Mouse (Mus musculus) lung, embryonic 15.5 days (tissue): ENCODE data around the gene Hoxd12. TPM values are rescaled to one million over a fixed set of nuclear protein-coding genes. Genes with fewer than 3 reads are reported as not detected.
A peak's percentile ranks its signal among the peaks of the same experiment; 100 is the strongest.

Experiments
- ATAC-seq: fragments of 200-750 bp; cut with Nextera tagmentation; 2 replicates; pipeline ENCODE4 v1.8.0; 2017; ENCODE audit warnings: moderate number of reproducible peaks, borderline replicate concordance; ENCODE audit not compliant: low FRiP score, low TSS enrichment; ENCODE audit errors: extremely low read depth
- H3K27ac ChIP-seq: fragments of 300-500 bp; sonication (generic); 2 replicates; pipeline ENCODE4 v1.5.1; 2015; ENCODE audit warnings: moderate library complexity, mild to moderate bottlenecking, inconsistent platforms
- H3K27me3 ChIP-seq: fragments of 300-500 bp; sonication (generic); 2 replicates; pipeline ENCODE4 v1.6.1; 2015; ENCODE audit warnings: inconsistent platforms
- H3K36me3 ChIP-seq: fragments of 300-500 bp; sonication (generic); 2 replicates; pipeline ENCODE4 v1.6.1; 2015; ENCODE audit warnings: inconsistent platforms
- H3K4me1 ChIP-seq: fragments of 300-500 bp; sonication (generic); 2 replicates; pipeline ENCODE4 v1.6.1; 2015; ENCODE audit warnings: inconsistent platforms
- H3K4me2 ChIP-seq: fragments of 300-500 bp; sonication (generic); 2 replicates; pipeline ENCODE4 v1.6.1; 2015; ENCODE audit warnings: inconsistent platforms, mild to moderate bottlenecking, moderate library complexity
- H3K4me3 ChIP-seq: fragments of 300-500 bp; sonication (generic); 2 replicates; pipeline ENCODE4 v1.5.1; 2015; ENCODE audit warnings: mild to moderate bottlenecking, inconsistent platforms
- H3K9ac ChIP-seq: fragments of 300-500 bp; sonication (generic); 2 replicates; pipeline ENCODE4 v1.6.1; 2015; ENCODE audit warnings: inconsistent platforms
- H3K9me3 ChIP-seq: fragments of 300-500 bp; sonication (generic); 2 replicates; pipeline ENCODE4 v1.6.1; 2016; ENCODE audit warnings: inconsistent platforms
- WGBS: fragments of 180-500 bp; shearing (Covaris S2); methylation state at CpG from one replicate; pipeline ENCODE4 v1.1.7; 2015; 5-methylcytosine and 5-hydroxymethylcytosine counted together
- polyA plus RNA-seq: library from polyadenylated mRNA; unstranded; fragments of >200 nt; fragmentation: Nextera tagmentation; extraction: Ambion mirVana; gene quantifications from 2 replicates; pipeline ENCODE4 v1.2.1, GENCODE M21; 2015

Gene Hoxd12
- polyA plus RNA-seq, 1 experiment from 2014 or later: not detected

DNA sequence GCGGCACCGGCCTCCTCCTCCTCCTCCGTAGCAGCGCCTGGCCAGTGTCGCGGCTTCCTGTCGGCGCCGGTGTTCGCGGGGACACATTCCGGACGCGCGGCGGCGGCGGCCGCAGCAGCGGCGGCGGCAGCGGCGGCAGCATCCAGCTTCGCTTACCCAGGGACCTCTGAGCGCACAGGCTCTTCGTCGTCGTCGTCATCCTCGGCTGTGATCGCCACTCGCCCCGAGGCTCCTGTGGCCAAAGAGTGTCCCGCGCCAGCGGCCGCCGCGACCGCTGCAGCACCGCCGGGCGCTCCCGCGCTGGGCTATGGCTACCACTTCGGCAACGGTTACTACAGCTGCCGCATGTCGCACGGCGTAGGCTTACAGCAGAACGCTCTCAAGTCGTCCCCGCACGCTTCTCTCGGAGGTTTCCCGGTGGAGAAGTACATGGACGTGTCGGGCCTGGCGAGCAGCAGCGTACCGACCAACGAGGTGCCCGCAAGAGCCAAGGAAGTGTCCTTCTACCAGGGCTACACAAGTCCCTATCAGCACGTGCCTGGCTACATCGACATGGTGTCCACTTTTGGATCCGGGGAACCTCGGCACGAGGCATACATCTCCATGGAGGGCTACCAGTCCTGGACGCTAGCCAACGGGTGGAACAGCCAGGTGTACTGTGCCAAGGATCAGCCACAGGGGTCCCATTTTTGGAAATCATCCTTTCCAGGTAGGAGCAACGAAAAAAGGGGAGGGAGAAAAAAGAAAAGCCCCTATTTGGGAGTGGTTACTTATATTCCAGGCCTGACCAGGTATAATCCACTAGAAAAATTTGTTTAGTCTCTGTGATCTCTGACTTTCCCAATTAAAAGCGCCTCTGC lies 6.2 kb upstream of the Hoxd12 start:
- under 1% methylated on average over 57 of the region's 74 CpGs for WGBS
- peaks cover 17% of the 10 kb centered on the region for H3K4me1 ChIP-seq
- H3K9ac ChIP-seq: no peak overlapping the region
- peak overlapping the region; percentile 78 for H3K4me2 ChIP-seq
- peaks cover 96% of the 10 kb centered on the region for H3K27me3 ChIP-seq
- H3K27ac ChIP-seq: no peak overlapping the region
- peak; percentile 62 for ATAC-seq
- peak overlapping the region; percentile 39 for H3K4me3 ChIP-seq
- H3K36me3 ChIP-seq: no peaks in the 10 kb centered on the region
- H3K9me3 ChIP-seq: no peaks in the 10 kb centered on the region

DNA sequence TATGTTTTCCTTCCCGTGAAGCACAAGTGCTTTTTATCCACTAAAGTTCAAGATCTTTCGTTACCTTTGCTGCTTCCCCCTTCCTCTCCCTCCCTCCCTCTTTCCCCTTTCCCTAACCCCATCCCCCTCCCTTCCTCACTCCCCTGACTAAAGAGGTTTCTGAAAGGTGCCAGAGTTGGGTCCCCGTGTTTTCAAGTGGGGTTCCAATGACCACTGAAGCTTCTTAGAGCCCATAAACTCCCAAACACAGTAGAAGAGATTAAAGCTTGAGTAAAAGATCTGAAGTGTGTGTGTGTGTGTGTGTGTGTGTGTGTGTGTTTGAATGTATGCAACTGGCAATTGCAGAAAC lies 5.6 kb upstream of the Hoxd12 start:
- ATAC-seq: no peak
- Histone ChIP-seq H3K27me3 (peaks cover 96% of the 10 kb centered on the region), H3K4me1 (peaks cover 17% of the 10 kb centered on the region), H3K9me3 (no peaks in the 10 kb centered on the region), H3K27ac (no peak overlapping the region), H3K36me3 (no peaks in the 10 kb centered on the region), H3K4me2 (no peak overlapping the region), H3K9ac (no peak overlapping the region), H3K4me3 (no peak overlapping the region)
- whole genome bisulfite sequencing: 1% methylated on average over 3 of the region's 3 CpGs

DNA sequence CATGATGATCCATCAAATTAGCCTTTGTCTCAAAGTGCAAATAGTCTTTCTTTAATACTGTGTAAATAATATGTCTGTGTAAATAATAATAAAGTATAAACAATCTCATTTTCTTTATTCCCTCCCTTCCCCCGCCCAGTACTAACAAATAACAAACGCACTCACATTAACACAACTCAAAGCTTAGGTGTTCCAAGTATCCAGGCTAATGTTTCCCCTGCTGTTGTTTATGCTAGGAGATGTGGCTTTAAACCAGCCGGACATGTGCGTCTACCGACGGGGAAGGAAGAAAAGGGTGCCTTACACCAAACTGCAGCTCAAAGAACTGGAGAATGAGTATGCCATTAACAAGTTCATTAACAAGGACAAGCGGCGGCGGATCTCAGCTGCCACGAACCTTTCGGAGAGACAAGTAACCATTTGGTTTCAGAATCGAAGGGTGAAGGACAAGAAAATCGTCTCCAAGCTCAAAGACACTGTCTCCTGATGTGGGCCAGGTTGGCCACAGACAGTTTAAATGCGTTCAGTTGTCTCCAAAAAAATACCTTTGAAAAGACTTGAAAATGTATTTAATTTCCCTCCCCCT lies 5.1 kb upstream of the Hoxd12 start:
- no peak for ATAC-seq

DNA sequence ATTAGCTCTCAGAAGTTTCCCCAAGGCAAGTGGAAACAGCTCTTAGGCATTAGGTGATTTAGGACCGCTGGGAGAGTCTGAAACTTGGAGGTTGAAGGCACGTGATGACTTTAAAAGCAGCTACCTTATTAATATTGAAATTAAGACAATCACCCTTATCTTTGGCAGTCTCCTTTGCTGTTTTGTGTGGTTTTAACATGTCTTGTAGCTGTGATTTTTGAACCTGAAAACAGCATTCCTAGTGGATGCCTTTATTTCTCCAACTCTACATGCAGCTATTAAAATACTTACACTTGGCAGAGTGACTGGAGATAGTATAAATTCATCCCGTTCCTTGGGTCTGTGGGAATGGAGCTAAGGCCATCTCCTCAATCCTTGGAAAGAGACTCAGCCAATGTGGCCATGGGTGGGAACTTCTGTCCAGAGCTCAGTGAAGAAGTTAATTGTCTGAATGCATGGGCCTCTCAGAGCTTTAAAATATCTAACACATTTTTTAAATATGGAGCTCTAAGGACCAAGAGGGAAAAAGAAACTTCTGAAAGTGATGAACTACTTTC lies 4.1 kb upstream of the Hoxd12 start:
- WGBS: 9% methylated on average over 3 of the region's 3 CpGs
- Histone ChIP-seq H3K9ac (no peak overlapping the region), H3K27ac (no peak overlapping the region), H3K9me3 (no peaks in the 10 kb centered on the region), H3K4me1 (peaks cover 17% of the 10 kb centered on the region), H3K4me2 (no peak overlapping the region), H3K4me3 (no peak overlapping the region), H3K36me3 (no peaks in the 10 kb centered on the region), H3K27me3 (peaks cover 97% of the 10 kb centered on the region)
- ATAC-seq: no peak

More for the DNA sequence above, 5.1 kb upstream of the Hoxd12 start:
- WGBS: 1% methylated on average over 14 of the region's 14 CpGs
- H3K27ac ChIP-seq: no peak overlapping the region
- no peak overlapping the region for H3K4me2 ChIP-seq
- no peaks in the 10 kb centered on the region for H3K9me3 ChIP-seq
- H3K9ac ChIP-seq: no peak overlapping the region
- peaks cover 96% of the 10 kb centered on the region for H3K27me3 ChIP-seq
- H3K4me1 ChIP-seq: peaks cover 17% of the 10 kb centered on the region
- H3K36me3 ChIP-seq: no peaks in the 10 kb centered on the region
- no peak overlapping the region for H3K4me3 ChIP-seq

DNA sequence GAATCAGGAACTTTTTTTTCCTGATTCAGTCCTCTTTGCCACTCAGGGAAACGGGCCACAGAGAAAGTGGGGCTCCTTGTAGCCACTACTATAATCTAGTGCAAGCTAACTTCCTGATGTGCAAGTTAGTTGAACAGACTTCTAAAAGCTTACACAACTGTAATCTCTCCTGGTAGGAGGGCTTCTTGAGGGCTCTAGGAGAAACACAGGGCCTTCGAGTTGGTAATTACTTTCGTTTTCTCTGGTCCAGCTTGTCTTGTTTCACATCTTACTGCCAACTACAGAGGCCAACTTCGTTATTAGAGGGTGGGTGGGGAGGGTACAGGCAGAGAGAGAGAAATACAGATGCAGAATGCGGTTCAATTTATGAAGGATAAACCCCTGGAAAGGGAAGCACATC lies 3.0 kb upstream of the Hoxd12 start:
- H3K4me3 ChIP-seq: no peak overlapping the region
- H3K27me3 ChIP-seq: peaks cover 99% of the 10 kb centered on the region
- no peaks in the 10 kb centered on the region for H3K9me3 ChIP-seq
- no peak overlapping the region for H3K27ac ChIP-seq
- no peak overlapping the region for H3K4me2 ChIP-seq
- H3K36me3 ChIP-seq: no peaks in the 10 kb centered on the region
- no peak overlapping the region for H3K9ac ChIP-seq
- peaks cover 17% of the 10 kb centered on the region for H3K4me1 ChIP-seq
- no peak for ATAC-seq
- WGBS: 12% methylated on average over 5 of the region's 5 CpGs

DNA sequence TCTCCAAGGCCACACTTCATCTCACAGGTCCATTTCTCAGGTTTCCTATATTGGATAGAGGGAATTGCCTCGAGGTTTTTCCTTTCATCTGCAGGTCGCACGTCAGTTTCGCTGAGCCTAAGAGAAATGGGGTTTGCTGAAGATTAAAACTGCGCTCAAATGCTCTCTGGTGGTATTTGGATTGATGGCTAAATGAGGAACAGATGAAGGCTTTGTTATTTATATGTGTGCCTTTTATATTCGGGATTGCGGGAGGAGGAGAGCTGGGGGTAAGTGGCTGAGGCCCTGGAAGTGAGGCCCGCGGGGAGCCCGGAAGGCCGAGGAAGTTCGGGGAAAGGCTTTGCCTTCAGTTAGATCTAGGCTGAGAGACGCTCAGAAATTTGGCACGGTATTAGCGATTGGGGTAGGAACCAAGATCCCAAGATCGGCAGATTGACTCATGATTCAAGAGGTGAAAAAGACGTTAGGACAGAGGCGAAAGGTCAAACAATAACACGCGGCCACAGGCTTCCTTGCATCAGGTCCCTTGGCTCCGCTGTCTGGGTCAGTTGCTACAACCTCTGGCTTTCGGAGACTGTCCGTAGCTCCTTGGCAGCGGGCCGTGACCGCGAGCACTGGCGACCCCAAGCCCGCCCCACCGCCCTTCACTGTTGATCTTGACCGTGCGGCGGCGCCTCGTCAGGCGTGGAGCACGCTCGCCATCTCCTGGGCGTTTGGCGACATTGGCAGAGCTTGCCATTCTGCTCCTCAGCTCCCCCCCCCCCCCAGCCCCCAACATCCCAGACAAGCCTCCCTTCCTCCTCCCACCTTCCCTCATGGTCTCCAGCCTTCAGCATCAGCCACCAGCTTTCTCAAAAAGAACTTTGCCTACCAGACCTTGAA lies 2.1 kb upstream of the Hoxd12 start:
- Histone ChIP-seq H3K4me2 (peak overlapping the region; percentile 54), H3K27me3 (peaks cover 99% of the 10 kb centered on the region), H3K36me3 (no peaks in the 10 kb centered on the region), H3K9me3 (no peaks in the 10 kb centered on the region), H3K4me3 (peak overlapping the region; percentile 21), H3K4me1 (peaks cover 16% of the 10 kb centered on the region), H3K9ac (no peak overlapping the region), H3K27ac (no peak overlapping the region)
- ATAC-seq: no peak
- WGBS: 7% methylated on average over 40 of the region's 40 CpGs

DNA sequence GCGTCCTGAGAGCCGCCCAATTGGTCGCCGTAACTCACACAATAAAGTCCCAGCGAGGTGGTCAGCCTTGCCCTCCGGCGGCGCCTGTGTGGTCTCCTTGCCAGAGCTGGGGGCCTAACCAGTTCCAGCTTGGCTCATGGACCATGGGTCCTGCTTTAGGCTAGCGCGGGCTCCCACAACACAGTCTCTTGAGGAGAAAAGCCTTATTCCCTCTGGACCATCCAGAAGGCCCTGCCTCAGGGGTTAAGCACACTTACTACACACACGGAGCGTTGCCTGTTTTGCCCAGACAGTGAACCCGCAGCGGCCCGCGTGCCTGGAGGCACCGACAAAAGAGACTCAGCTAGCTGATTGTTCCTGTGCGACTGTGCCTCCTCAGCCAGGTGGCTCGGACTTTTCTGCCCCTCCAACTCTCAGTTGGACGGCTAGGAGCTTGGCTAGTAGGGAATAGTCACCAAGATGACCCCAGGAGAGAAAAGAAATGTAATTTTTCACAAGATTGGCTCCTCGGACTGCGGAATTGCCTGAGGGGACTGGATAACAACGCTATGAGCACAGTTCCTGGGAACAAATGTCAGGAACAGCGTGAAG lies 883 bp upstream of the Hoxd12 start:
- Histone ChIP-seq H3K4me3 (no peak overlapping the region), H3K9me3 (no peaks in the 10 kb centered on the region), H3K27ac (no peak overlapping the region), H3K36me3 (no peaks in the 10 kb centered on the region), H3K27me3 (peaks cover 99% of the 10 kb centered on the region), H3K9ac (no peak overlapping the region), H3K4me2 (no peak overlapping the region), H3K4me1 (peaks cover 5% of the 10 kb centered on the region; the same call in 1 of the 2 replicates)
- ATAC-seq: no peak
- WGBS: 2% methylated on average over 24 of the region's 24 CpGs

DNA sequence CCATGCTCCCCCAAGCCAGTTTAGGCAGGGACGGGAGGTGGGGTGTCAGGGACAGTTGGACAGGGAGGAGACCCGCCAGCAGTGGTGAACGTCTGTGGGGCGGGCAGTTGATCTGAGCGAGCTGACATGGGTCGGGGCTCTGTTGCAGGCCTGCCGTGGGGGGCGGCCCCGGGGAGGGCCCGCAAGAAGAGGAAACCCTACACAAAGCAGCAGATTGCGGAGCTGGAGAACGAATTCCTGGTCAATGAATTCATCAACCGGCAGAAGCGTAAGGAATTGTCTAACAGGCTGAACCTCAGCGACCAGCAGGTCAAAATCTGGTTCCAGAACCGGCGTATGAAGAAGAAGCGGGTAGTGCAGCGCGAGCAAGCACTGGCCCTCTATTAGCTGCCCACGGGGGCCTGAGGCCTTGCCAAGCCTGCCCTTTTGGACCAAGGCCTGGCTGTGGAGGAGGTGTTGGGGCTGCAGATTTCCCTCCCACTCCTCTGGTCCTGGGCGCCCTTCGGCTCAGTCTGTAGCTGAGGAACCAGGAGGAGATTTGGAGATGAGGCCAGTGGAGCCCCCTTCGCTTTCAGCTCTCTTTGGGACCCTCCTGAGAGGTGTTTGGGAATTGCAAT lies 961 bp downstream of the Hoxd12 start:
- ATAC-seq: no peak
- Histone ChIP-seq H3K9me3 (no peaks in the 10 kb centered on the region), H3K27me3 (peaks cover 100% of the 10 kb centered on the region), H3K9ac (no peak overlapping the region), H3K36me3 (no peaks in the 10 kb centered on the region), H3K4me2 (no peak overlapping the region), H3K27ac (no peak overlapping the region), H3K4me3 (no peak overlapping the region), H3K4me1 (peaks cover 5% of the 10 kb centered on the region; the same call in 1 of the 2 replicates)
- WGBS: 6% methylated on average over 24 of the region's 24 CpGs

DNA sequence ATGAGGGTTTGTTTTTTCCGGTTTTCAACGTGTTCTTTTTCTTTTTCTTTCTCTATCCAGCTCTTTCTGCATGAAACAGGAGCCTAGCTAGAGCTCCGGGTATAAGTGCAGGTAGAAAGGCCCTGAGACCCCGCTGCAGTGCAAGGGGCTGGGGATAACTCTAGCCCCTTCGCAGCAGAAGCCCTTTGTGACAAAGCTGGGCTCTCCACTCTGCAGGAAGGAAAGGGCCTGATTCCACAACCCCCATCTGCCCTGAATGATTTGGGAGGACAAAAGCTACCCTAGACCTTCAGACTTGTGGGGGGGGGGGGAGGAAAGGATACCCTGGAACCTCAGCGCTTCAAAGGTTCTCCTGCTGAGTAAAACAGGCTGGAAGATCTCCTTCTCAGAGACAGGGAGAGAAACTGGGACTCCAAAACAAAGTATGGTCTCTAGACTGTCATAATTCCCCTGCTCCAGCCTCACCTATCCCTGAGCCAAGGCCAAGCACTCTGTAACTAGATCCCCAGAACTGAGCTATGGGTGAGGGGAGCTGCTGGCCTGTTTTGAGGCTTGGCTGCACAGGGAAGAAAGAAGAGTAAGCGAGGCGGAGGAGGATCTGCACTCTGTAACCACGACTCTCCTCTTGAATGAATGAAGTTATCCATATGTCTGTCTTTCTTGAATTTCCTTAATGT lies 1.7 kb downstream of the Hoxd12 start:
- 6% methylated on average over 9 of the region's 9 CpGs for WGBS
- Histone ChIP-seq H3K4me2 (no peak overlapping the region), H3K9ac (no peak overlapping the region), H3K4me3 (no peak overlapping the region), H3K27ac (no peak overlapping the region), H3K4me1 (peaks cover 5% of the 10 kb centered on the region; the same call in 1 of the 2 replicates), H3K36me3 (no peaks in the 10 kb centered on the region), H3K9me3 (no peaks in the 10 kb centered on the region), H3K27me3 (peaks cover 100% of the 10 kb centered on the region)
- ATAC-seq: no peak

DNA sequence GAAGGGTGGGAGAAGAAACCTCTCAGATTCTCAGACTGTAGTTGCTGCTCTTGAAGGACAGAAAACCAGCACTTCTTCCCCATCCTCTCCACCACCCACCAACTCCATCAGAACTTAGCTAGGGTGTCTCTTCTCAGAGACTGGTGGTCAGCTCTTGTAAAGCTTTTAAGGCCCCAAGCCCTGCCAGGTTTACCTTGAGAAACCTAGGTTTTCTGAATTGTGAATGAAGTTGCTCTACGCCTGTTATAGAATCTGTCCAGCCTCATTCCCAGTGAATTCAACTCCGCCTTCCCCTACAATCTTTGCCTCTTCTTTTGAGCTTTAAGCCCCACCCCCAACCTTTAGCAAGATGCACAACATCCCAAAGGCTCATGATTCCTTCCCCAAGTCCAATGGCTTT lies 2.3 kb downstream of the Hoxd12 start:
- 16% methylated on average over 2 of the region's 2 CpGs for WGBS
- Histone ChIP-seq H3K27me3 (peaks cover 100% of the 10 kb centered on the region), H3K4me1 (peaks cover 8% of the 10 kb centered on the region), H3K4me3 (no peak overlapping the region), H3K9ac (no peak overlapping the region), H3K9me3 (no peaks in the 10 kb centered on the region), H3K36me3 (no peaks in the 10 kb centered on the region), H3K27ac (no peak overlapping the region), H3K4me2 (no peak overlapping the region)
- no peak for ATAC-seq
